Mouse (Mus musculus) neural tube, embryonic 15.5 days (tissue): ENCODE results near the gene Mylk. TPM values are rescaled to one million over a fixed set of nuclear protein-coding genes. Genes with fewer than 3 reads are reported as not detected.

Source experiments
- ATAC-seq: fragments of 200-750 bp; cut with Nextera tagmentation; 2 replicates; pipeline ENCODE4 v1.8.0; 2017; ENCODE audit warnings: mild to moderate bottlenecking, moderate TSS enrichment, moderate library complexity; ENCODE audit not compliant: low FRiP score
- H3K27ac ChIP-seq: fragments of 300-500 bp; sonication (generic); replicated peaks from 2 replicates; pipeline ENCODE4 v1.5.1; 2015; ENCODE audit warnings: mild to moderate bottlenecking, inconsistent platforms
- H3K27me3 ChIP-seq: fragments of 300-500 bp; sonication (generic); replicated peaks from 2 replicates; pipeline ENCODE4 v1.6.1; 2015; ENCODE audit warnings: inconsistent platforms
- H3K36me3 ChIP-seq: fragments of 300-500 bp; sonication (generic); 2 replicates; pipeline ENCODE4 v1.6.1; 2015; ENCODE audit warnings: inconsistent platforms
- H3K4me1 ChIP-seq: fragments of 300-500 bp; sonication (generic); 2 replicates; pipeline ENCODE4 v1.6.1; 2015; ENCODE audit warnings: inconsistent platforms
- H3K4me2 ChIP-seq: fragments of 300-500 bp; sonication (generic); 2 replicates; pipeline ENCODE4 v1.6.1; 2015; ENCODE audit warnings: inconsistent platforms, mild to moderate bottlenecking, moderate library complexity
- H3K4me3 ChIP-seq: fragments of 300-500 bp; sonication (generic); replicated peaks from 2 replicates; pipeline ENCODE4 v1.5.1; 2015; ENCODE audit warnings: mild to moderate bottlenecking, inconsistent platforms
- H3K9ac ChIP-seq: fragments of 300-500 bp; sonication (generic); replicated peaks from 2 replicates; pipeline ENCODE4 v1.6.1; 2015; ENCODE audit warnings: mild to moderate bottlenecking, inconsistent platforms
- H3K9me3 ChIP-seq: fragments of 300-500 bp; sonication (generic); replicated peaks from 2 replicates; pipeline ENCODE4 v1.6.1; 2016; ENCODE audit warnings: inconsistent platforms
- WGBS: fragments of 180-500 bp; shearing (Covaris S2); methylation state at CpG from one replicate; pipeline ENCODE4 v1.1.7; 2015; ENCODE audit warnings: mixed read lengths; 5-methylcytosine and 5-hydroxymethylcytosine counted together
- polyA plus RNA-seq: library from polyadenylated mRNA; unstranded; fragments of >200 nt; fragmentation: Nextera tagmentation; extraction: Ambion mirVana; gene quantifications from 2 replicates; pipeline ENCODE4 v1.2.1, GENCODE M21; 2015

The Mylk gene
- polyA plus RNA-seq, 1 experiment from 2014 or later: 4.5 TPM

DNA sequence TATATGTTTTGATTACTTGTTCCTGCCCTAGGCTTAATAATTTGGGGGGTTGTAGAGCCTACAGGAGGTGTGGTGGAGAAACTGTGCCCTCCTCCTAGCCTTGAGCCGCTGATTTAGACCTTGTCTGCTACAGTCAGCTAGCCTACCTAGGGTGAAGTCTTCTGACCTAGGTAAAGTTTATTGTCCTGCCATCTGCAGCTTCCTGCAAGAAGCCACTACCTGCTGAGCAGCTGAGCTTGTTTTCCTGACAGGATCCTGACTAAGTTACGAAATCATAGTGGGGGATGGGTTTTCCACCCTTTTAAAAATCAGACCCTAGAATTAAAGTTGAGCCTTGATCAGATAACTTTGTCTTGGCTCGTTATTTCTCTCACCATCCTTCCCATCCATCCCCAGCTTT lies 271.5 kb downstream of the Mylk start:
- H3K9ac ChIP-seq: no peak overlapping the region
- no peak overlapping the region for H3K4me3 ChIP-seq
- H3K27me3 ChIP-seq: peaks cover 24% of the 10 kb centered on the region
- WGBS: 84% methylated on average over 3 of the region's 3 CpGs
- H3K27ac ChIP-seq: no peak overlapping the region
- H3K9me3 ChIP-seq: no peaks in the 10 kb centered on the region; the same call in 1 of the 2 replicates
- H3K4me1 ChIP-seq: no peaks in the 10 kb centered on the region
- no peak for ATAC-seq
- no peak overlapping the region for H3K4me2 ChIP-seq
- no peaks in the 10 kb centered on the region for H3K36me3 ChIP-seq

DNA sequence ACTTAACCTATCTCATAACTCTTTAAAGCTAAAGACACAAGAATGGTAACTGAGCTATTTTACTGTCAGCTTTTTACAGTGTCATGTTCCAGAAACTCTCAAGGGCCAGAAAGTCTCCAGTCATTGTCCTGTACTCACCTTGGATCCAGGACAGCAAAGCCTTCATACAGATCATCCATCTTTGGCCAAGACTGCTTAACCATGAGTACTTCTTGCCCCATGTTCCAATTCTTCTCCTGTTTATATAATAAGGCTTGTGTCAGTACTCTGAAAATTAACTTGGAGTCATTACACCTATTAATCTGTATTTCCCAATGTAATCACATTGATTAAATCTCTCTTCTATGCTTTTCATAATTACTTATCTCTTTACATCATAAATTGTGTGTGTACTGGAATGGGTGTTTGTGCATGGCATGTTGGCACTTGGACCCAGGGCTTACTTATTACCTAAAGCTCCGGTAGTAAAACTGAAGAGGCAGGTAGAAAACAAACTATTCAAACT lies 273.5 kb downstream of the Mylk start:
- no peaks in the 10 kb centered on the region for H3K36me3 ChIP-seq
- peaks cover 24% of the 10 kb centered on the region for H3K27me3 ChIP-seq
- H3K4me1 ChIP-seq: peaks cover 8% of the 10 kb centered on the region; the same call in 1 of the 2 replicates
- ATAC-seq: no peak
- H3K4me3 ChIP-seq: no peak overlapping the region
- H3K27ac ChIP-seq: no peak overlapping the region
- no peaks in the 10 kb centered on the region; the same call in 1 of the 2 replicates for H3K9me3 ChIP-seq
- no peak overlapping the region for H3K9ac ChIP-seq
- H3K4me2 ChIP-seq: no peak overlapping the region
- 92% methylated on average over 1 of the region's 1 CpGs for WGBS

GRCm38 (mm10) chr16:35021903-35022241 lies 276.9 kb downstream of the Mylk start:
- H3K27me3 ChIP-seq: peaks cover 24% of the 10 kb centered on the region
- H3K4me3 ChIP-seq: peak overlapping the region; percentile 91
- no peak overlapping the region for H3K9ac ChIP-seq
- peaks cover 3% of the 10 kb centered on the region; the same call in 1 of the 2 replicates for H3K36me3 ChIP-seq
- H3K27ac ChIP-seq: no peak overlapping the region
- H3K4me1 ChIP-seq: peaks cover 12% of the 10 kb centered on the region
- no peak; the same call in 1 of the 2 replicates for ATAC-seq
- 54% methylated on average over 5 of the region's 5 CpGs for WGBS
- peak overlapping the region; percentile 77 for H3K4me2 ChIP-seq
- H3K9me3 ChIP-seq: no peaks in the 10 kb centered on the region

GRCm38 (mm10) chr16:35022242-35023137 lies 277.5 kb downstream of the Mylk start, which contains the start of gene Hacd2:
TSS of gene Hacd2 (plus strand) at chr16:35022428.
- peak within 1 kb of the TSS; percentile 91 for H3K4me3 ChIP-seq
- under 1% methylated on average over 84 of the region's 97 CpGs for WGBS
- peak within 1 kb of the TSS; percentile 77 for H3K4me2 ChIP-seq
- H3K27me3 ChIP-seq: peaks cover 22% of the 10 kb centered on the region
- peaks cover 12% of the 10 kb centered on the region for H3K4me1 ChIP-seq
- no peaks in the 10 kb centered on the region for H3K9me3 ChIP-seq
- peak within 1 kb of the TSS; percentile 88 for H3K9ac ChIP-seq
- H3K36me3 ChIP-seq: peaks cover 3% of the 10 kb centered on the region; the same call in 1 of the 2 replicates
- ATAC-seq: peak; percentile 99
- peak within 1 kb of the TSS; percentile 88 for H3K27ac ChIP-seq

- ATAC-seq: no peak
- Histone ChIP-seq H3K9ac (peak overlapping the region; percentile 88), H3K4me2 (peak overlapping the region; percentile 77), H3K36me3 (peaks cover 3% of the 10 kb centered on the region; the same call in 1 of the 2 replicates), H3K27ac (peak overlapping the region; percentile 88), H3K9me3 (no peaks in the 10 kb centered on the region), H3K27me3 (peaks cover 16% of the 10 kb centered on the region), H3K4me3 (peak overlapping the region; percentile 91), H3K4me1 (peaks cover 12% of the 10 kb centered on the region)
- WGBS: 3% methylated on average over 8 of the region's 8 CpGs
Observed at GRCm38 (mm10) chr16:35023138-35023735, 278.2 kb downstream of the Mylk start.

DNA sequence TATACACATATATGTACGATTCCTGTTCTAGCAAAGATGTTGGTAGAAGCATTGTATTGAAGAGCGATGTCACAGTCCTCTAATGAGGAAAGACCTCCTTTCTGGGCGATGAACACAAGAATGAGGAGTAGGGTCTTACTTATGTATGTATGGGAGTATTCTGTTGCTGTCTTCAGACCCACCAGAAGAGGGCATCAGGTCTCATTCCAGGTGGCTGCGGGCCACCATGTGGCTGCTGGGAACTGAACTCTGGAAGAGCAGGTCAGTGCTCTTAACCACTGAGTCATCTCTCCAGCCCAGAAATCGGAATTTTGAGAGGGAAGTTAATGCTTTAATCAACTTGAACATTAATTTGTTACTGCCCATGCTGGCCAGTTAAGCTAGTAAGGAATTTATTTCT lies 279.3 kb downstream of the Mylk start:
- Histone ChIP-seq H3K4me1 (peaks cover 12% of the 10 kb centered on the region), H3K9ac (no peak overlapping the region), H3K9me3 (no peaks in the 10 kb centered on the region), H3K27me3 (peaks cover 11% of the 10 kb centered on the region), H3K27ac (no peak overlapping the region), H3K36me3 (peaks cover 12% of the 10 kb centered on the region; the same call in 1 of the 2 replicates), H3K4me3 (no peak overlapping the region), H3K4me2 (no peak overlapping the region)
- 89% methylated on average over 5 of the region's 5 CpGs for WGBS
- ATAC-seq: no peak

- Histone ChIP-seq H3K27me3 (peaks cover 3% of the 10 kb centered on the region; the same call in 1 of the 2 replicates), H3K4me2 (no peak overlapping the region), H3K9ac (no peak overlapping the region), H3K36me3 (peaks cover 15% of the 10 kb centered on the region; the same call in 1 of the 2 replicates), H3K4me3 (no peak overlapping the region), H3K4me1 (peaks cover 12% of the 10 kb centered on the region), H3K27ac (no peak overlapping the region), H3K9me3 (no peaks in the 10 kb centered on the region)
- ATAC-seq: no peak
- WGBS: 95% methylated on average over 4 of the region's 4 CpGs
Observed at GRCm38 (mm10) chr16:35025347-35025746, 280.3 kb downstream of the Mylk start.

DNA sequence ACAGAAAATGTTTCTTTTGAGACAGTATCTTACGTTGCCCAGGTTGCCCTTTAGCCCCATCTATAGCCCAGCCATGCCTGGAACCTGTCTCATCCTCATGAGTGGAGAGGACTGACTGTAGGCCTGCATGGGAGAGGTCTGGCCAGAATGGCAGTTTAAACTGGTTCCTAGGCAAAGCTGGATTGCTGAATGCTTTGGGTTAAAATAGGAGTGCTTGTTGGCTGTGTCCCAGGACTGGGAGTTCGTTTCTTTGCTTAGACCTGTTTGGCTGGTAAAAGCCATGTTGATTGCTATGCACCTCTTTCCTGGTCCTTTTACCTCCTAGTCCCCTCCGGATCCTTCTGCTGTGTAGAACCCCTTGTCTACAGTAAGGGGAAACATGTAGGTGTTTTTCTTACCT lies 288.2 kb downstream of the Mylk start:
- WGBS: 79% methylated on average over 3 of the region's 3 CpGs
- no peak overlapping the region for H3K4me2 ChIP-seq

GRCm38 (mm10) chr16:35033809-35034577 lies 289.0 kb downstream of the Mylk start:
- 82% methylated on average over 8 of the region's 8 CpGs for WGBS
- H3K9me3 ChIP-seq: no peaks in the 10 kb centered on the region
- no peaks in the 10 kb centered on the region for H3K27me3 ChIP-seq
- peaks cover 13% of the 10 kb centered on the region; the same call in 1 of the 2 replicates for H3K36me3 ChIP-seq
- H3K4me1 ChIP-seq: 0 out of 2 replicates have a peak, but pooled peaks cover 3% of the 10 kb centered on the region
- H3K9ac ChIP-seq: no peak overlapping the region
- no peak overlapping the region for H3K27ac ChIP-seq
- ATAC-seq: no peak
- H3K4me2 ChIP-seq: no peak overlapping the region
- no peak overlapping the region for H3K4me3 ChIP-seq

More for the DNA sequence above, 288.2 kb downstream of the Mylk start:
- Histone ChIP-seq H3K27me3 (no peaks in the 10 kb centered on the region), H3K4me1 (0 out of 2 replicates have a peak, but pooled peaks cover 3% of the 10 kb centered on the region), H3K9ac (no peak overlapping the region), H3K9me3 (no peaks in the 10 kb centered on the region), H3K4me3 (no peak overlapping the region), H3K36me3 (peaks cover 19% of the 10 kb centered on the region; the same call in 1 of the 2 replicates), H3K27ac (no peak overlapping the region)
- ATAC-seq: no peak

- no peak overlapping the region for H3K27ac ChIP-seq
- no peaks in the 10 kb centered on the region for H3K27me3 ChIP-seq
- no peak for ATAC-seq
- peaks cover 9% of the 10 kb centered on the region; the same call in 1 of the 2 replicates for H3K36me3 ChIP-seq
- WGBS: 92% methylated on average over 5 of the region's 5 CpGs
- H3K4me2 ChIP-seq: no peak overlapping the region
- H3K4me1 ChIP-seq: 0 out of 2 replicates have a peak, but pooled peaks cover 3% of the 10 kb centered on the region
- no peak overlapping the region for H3K4me3 ChIP-seq
- H3K9ac ChIP-seq: no peak overlapping the region
- H3K9me3 ChIP-seq: no peaks in the 10 kb centered on the region
Observed at GRCm38 (mm10) chr16:35034971-35035370, 290.0 kb downstream of the Mylk start.

GRCm38 (mm10) chr16:35036754-35037153 lies 291.7 kb downstream of the Mylk start:
- Histone ChIP-seq H3K27me3 (no peaks in the 10 kb centered on the region), H3K36me3 (peaks cover 8% of the 10 kb centered on the region; the same call in 1 of the 2 replicates), H3K4me1 (0 out of 2 replicates have a peak, but pooled peaks cover 3% of the 10 kb centered on the region), H3K9me3 (no peaks in the 10 kb centered on the region), H3K4me3 (no peak overlapping the region), H3K9ac (no peak overlapping the region), H3K27ac (no peak overlapping the region), H3K4me2 (no peak overlapping the region)
- 79% methylated on average over 5 of the region's 5 CpGs for WGBS
- ATAC-seq: no peak
